Mouse (Mus musculus) bone marrow, adult 2 months (tissue): ENCODE results near the gene Blnk.

Experiments used
- CTCF ChIP-seq: fragments of 200-500 bp; IDR thresholded peaks from 2 replicates; pipeline ENCODE4 v1.5.1; 2011; ENCODE audit warnings: low read length, control low read depth; ENCODE audit not compliant: control insufficient read depth, insufficient read depth
- POLR2A ChIP-seq: fragments of 200-500 bp; IDR thresholded peaks from 2 replicates; pipeline ENCODE4 v1.6.1; 2011; ENCODE audit warnings: low read depth, mild to moderate bottlenecking, control low read depth, low read length, borderline replicate concordance; ENCODE audit not compliant: control insufficient read depth

GRCm38 (mm10) chr19:40994911-40995310, 576 bp upstream of the Blnk start:
- TF ChIP-seq CTCF: no peak
- no peak for TF ChIP-seq POLR2A
